Mouse (Mus musculus): Measurements from ENCODE around the gene Tet2.

The Tet2 gene

GRCm38 (mm10) chr3:133436919-133437320 lies 108.0 kb downstream of the Tet2 start:
- no peak for DNase-seq (ENCODE audit: low read depth, low spot score)

- DNase-seq (ENCODE audit: low read depth, low spot score): no peak
Measured at GRCm38 (mm10) chr3:133436279-133436860, 108.6 kb downstream of the Tet2 start.

GRCm38 (mm10) chr3:133435774-133436148 lies 109.2 kb downstream of the Tet2 start:
- DNase-seq (ENCODE audit: low read depth, low spot score): no peak

- DNase-seq (ENCODE audit: low read depth, low spot score): no peak
Measured at GRCm38 (mm10) chr3:133435141-133435773, 109.7 kb downstream of the Tet2 start.

- DNase-seq (ENCODE audit: low read depth, low spot score): no peak
Measured at GRCm38 (mm10) chr3:133429394-133430173, 115.4 kb downstream of the Tet2 start.

GRCm38 (mm10) chr3:133428003-133428402 lies 116.9 kb downstream of the Tet2 start:
- DNase-seq (ENCODE audit: low read depth, low spot score): no peak

- DNase-seq (ENCODE audit: low read depth, low spot score): no peak
Measured at GRCm38 (mm10) chr3:133423073-133423472, 121.9 kb downstream of the Tet2 start.

- DNase-seq (ENCODE audit: low read depth, low spot score): no peak
Measured at GRCm38 (mm10) chr3:133414747-133415146, 130.2 kb downstream of the Tet2 start.

Data from WW6 (cell line).